Mouse (Mus musculus): Measurements from ENCODE around the gene Olfr465-ps1. TPM values are rescaled to one million over a fixed set of nuclear protein-coding genes. Genes with fewer than 3 reads are reported as not detected.

Gene Olfr465-ps1
- polyA plus RNA-seq, 1 experiment from 2014 or later = not detected

- no peak overlapping the region for H3K9ac ChIP-seq (ENCODE audit: low read length)
- H3K27me3 ChIP-seq (replicated peaks; ENCODE audit: control insufficient read depth, insufficient read depth, low read length) = no peaks in the 10 kb centered on the region
- H3K36me3 ChIP-seq (ENCODE audit: control insufficient read depth, insufficient read depth, low read length) = no peaks in the 10 kb centered on the region
- no peak for ATAC-seq (replicated peaks; ENCODE audit: low FRiP score, low TSS enrichment, low read depth)
- no peak for DNase-seq (ENCODE audit: low spot score)
- H3K27ac ChIP-seq (ENCODE audit: low read depth) = no peak overlapping the region
- no peaks in the 10 kb centered on the region for H3K4me1 ChIP-seq (replicated peaks; ENCODE audit: control insufficient read depth, insufficient read depth, low read length)
- no peak overlapping the region for H3K4me3 ChIP-seq (ENCODE audit: low read depth, low read length)
- H3K9me3 ChIP-seq (ENCODE audit: control insufficient read depth, low read length) = no peaks in the 10 kb centered on the region
- no peak overlapping the region for H3K4me2 ChIP-seq (ENCODE audit: low read length)
- WGBS = 71% methylated on average over 3 of the region's 3 CpGs
Measured at GRCm38 (mm10) chr13:65120984-65121383, 16.9 kb upstream of the Olfr465-ps1 start.

- WGBS = 91% methylated on average over 1 of the region's 1 CpGs
Measured at GRCm38 (mm10) chr13:65122111-65122510, 15.8 kb upstream of the Olfr465-ps1 start.

GRCm38 (mm10) chr13:65127063-65127847 lies 10.6 kb upstream of the Olfr465-ps1 start:
- ATAC-seq (replicated peaks; ENCODE audit: low FRiP score, low TSS enrichment, low read depth) = no peak
- Histone ChIP-seq H3K9ac (ENCODE audit: low read length) (no peak overlapping the region), H3K27me3 (replicated peaks; ENCODE audit: control insufficient read depth, insufficient read depth, low read length) (no peaks in the 10 kb centered on the region), H3K4me2 (ENCODE audit: low read length) (no peak overlapping the region), H3K27ac (ENCODE audit: low read depth) (no peak overlapping the region), H3K4me3 (ENCODE audit: low read depth, low read length) (no peak overlapping the region), H3K4me1 (replicated peaks; ENCODE audit: control insufficient read depth, insufficient read depth, low read length) (no peaks in the 10 kb centered on the region), H3K36me3 (ENCODE audit: control insufficient read depth, insufficient read depth, low read length) (no peaks in the 10 kb centered on the region), H3K9me3 (ENCODE audit: control insufficient read depth, low read length) (no peaks in the 10 kb centered on the region)
- whole genome bisulfite sequencing = 64% methylated on average over 3 of the region's 3 CpGs
- no peak for DNase-seq (ENCODE audit: low spot score)

More at GRCm38 (mm10) chr13:65122111-65122510, 15.8 kb upstream of the Olfr465-ps1 start:
- no peak for DNase-seq (ENCODE audit: low spot score)
- Histone ChIP-seq H3K9ac (ENCODE audit: low read length) (no peak overlapping the region), H3K4me2 (ENCODE audit: low read length) (no peak overlapping the region), H3K27ac (ENCODE audit: low read depth) (no peak overlapping the region), H3K4me1 (replicated peaks; ENCODE audit: control insufficient read depth, insufficient read depth, low read length) (no peaks in the 10 kb centered on the region), H3K36me3 (ENCODE audit: control insufficient read depth, insufficient read depth, low read length) (no peaks in the 10 kb centered on the region), H3K4me3 (ENCODE audit: low read depth, low read length) (no peak overlapping the region), H3K27me3 (replicated peaks; ENCODE audit: control insufficient read depth, insufficient read depth, low read length) (no peaks in the 10 kb centered on the region), H3K9me3 (ENCODE audit: control insufficient read depth, low read length) (no peaks in the 10 kb centered on the region)
- ATAC-seq (replicated peaks; ENCODE audit: low FRiP score, low TSS enrichment, low read depth) = no peak

GRCm38 (mm10) chr13:65149940-65150339 lies 12.1 kb downstream of the Olfr465-ps1 start, which contains the start of gene Olfr466:
Gene Olfr466 (plus strand): TSS chr13:65150240.
- no peaks in the 10 kb centered on the region for H3K36me3 ChIP-seq (ENCODE audit: control insufficient read depth, insufficient read depth, low read length)
- H3K4me2 ChIP-seq (ENCODE audit: low read length) = no peak within 1 kb of the TSS
- H3K27me3 ChIP-seq (replicated peaks; ENCODE audit: control insufficient read depth, insufficient read depth, low read length) = no peaks in the 10 kb centered on the region
- H3K4me1 ChIP-seq (replicated peaks; ENCODE audit: control insufficient read depth, insufficient read depth, low read length) = no peaks in the 10 kb centered on the region
- no peak within 1 kb of the TSS for H3K4me3 ChIP-seq (ENCODE audit: low read depth, low read length)
- no peak within 1 kb of the TSS for H3K27ac ChIP-seq (ENCODE audit: low read depth)
- no peak within 1 kb of the TSS for H3K9ac ChIP-seq (ENCODE audit: low read length)
- H3K9me3 ChIP-seq (ENCODE audit: control insufficient read depth, low read length) = no peaks in the 10 kb centered on the region
- WGBS = 74% methylated on average over 1 of the region's 1 CpGs
- DNase-seq (ENCODE audit: low spot score) = no peak
- ATAC-seq (replicated peaks; ENCODE audit: low FRiP score, low TSS enrichment, low read depth) = no peak

GRCm38 (mm10) chr13:65174102-65174501 lies 36.2 kb downstream of the Olfr465-ps1 start:
- no peak overlapping the region for H3K9ac ChIP-seq (ENCODE audit: low read length)
- no peak overlapping the region for H3K4me3 ChIP-seq (ENCODE audit: low read depth, low read length)
- ATAC-seq (replicated peaks; ENCODE audit: low FRiP score, low TSS enrichment, low read depth) (no peak), DNase-seq (ENCODE audit: low spot score) (no peak)
- no peaks in the 10 kb centered on the region for H3K9me3 ChIP-seq (ENCODE audit: control insufficient read depth, low read length)
- 85% methylated on average over 3 of the region's 3 CpGs for WGBS
- H3K27me3 ChIP-seq (replicated peaks; ENCODE audit: control insufficient read depth, insufficient read depth, low read length) = no peaks in the 10 kb centered on the region
- no peak overlapping the region for H3K27ac ChIP-seq (ENCODE audit: low read depth)
- no peaks in the 10 kb centered on the region for H3K4me1 ChIP-seq (replicated peaks; ENCODE audit: control insufficient read depth, insufficient read depth, low read length)
- H3K36me3 ChIP-seq (ENCODE audit: control insufficient read depth, insufficient read depth, low read length) = no peaks in the 10 kb centered on the region
- H3K4me2 ChIP-seq (ENCODE audit: low read length) = no peak overlapping the region

- H3K36me3 ChIP-seq (ENCODE audit: control insufficient read depth, insufficient read depth, low read length) = no peaks in the 10 kb centered on the region
Measured at GRCm38 (mm10) chr13:65175734-65176471, 38.0 kb downstream of the Olfr465-ps1 start.

GRCm38 (mm10) chr13:65176472-65177091 lies 38.7 kb downstream of the Olfr465-ps1 start:
- no peak overlapping the region for H3K4me3 ChIP-seq (ENCODE audit: low read depth, low read length)
- H3K9me3 ChIP-seq (ENCODE audit: control insufficient read depth, low read length) = no peaks in the 10 kb centered on the region
- H3K9ac ChIP-seq (ENCODE audit: low read length) = no peak overlapping the region
- H3K27ac ChIP-seq (ENCODE audit: low read depth) = no peak overlapping the region
- no peak overlapping the region for H3K4me2 ChIP-seq (ENCODE audit: low read length)
- no peak; the same call in 1 of the 2 replicates for ATAC-seq (replicated peaks; ENCODE audit: low FRiP score, low TSS enrichment, low read depth)
- H3K27me3 ChIP-seq (replicated peaks; ENCODE audit: control insufficient read depth, insufficient read depth, low read length) = no peaks in the 10 kb centered on the region
- H3K36me3 ChIP-seq (ENCODE audit: control insufficient read depth, insufficient read depth, low read length) = no peaks in the 10 kb centered on the region
- 54% methylated on average over 15 of the region's 15 CpGs for WGBS
- H3K4me1 ChIP-seq (replicated peaks; ENCODE audit: control insufficient read depth, insufficient read depth, low read length) = no peaks in the 10 kb centered on the region
- DNase-seq (ENCODE audit: low spot score) = no peak

More at GRCm38 (mm10) chr13:65175734-65176471, 38.0 kb downstream of the Olfr465-ps1 start:
- Histone ChIP-seq H3K4me2 (ENCODE audit: low read length) (peak overlapping the region; percentile 54), H3K27me3 (replicated peaks; ENCODE audit: control insufficient read depth, insufficient read depth, low read length) (no peaks in the 10 kb centered on the region), H3K9ac (ENCODE audit: low read length) (peak overlapping the region; percentile 13; the same call in 1 of the 2 replicates), H3K27ac (ENCODE audit: low read depth) (no peak overlapping the region), H3K4me3 (ENCODE audit: low read depth, low read length) (peak overlapping the region; percentile 29), H3K9me3 (ENCODE audit: control insufficient read depth, low read length) (no peaks in the 10 kb centered on the region), H3K4me1 (replicated peaks; ENCODE audit: control insufficient read depth, insufficient read depth, low read length) (no peaks in the 10 kb centered on the region)
- peak; percentile 50; the same call in 1 of the 2 replicates for ATAC-seq (replicated peaks; ENCODE audit: low FRiP score, low TSS enrichment, low read depth)
- 20% methylated on average over 44 of the region's 46 CpGs for WGBS
- peak; percentile 61 for DNase-seq (ENCODE audit: low spot score)
